Mouse (Mus musculus) MEL-GATA-1-ER (cell line): ENCODE measurements around the gene Svbp.

Experiments used
- DNase-seq: peaks from one replicate; pipeline ENCODE4 v3.0.0-alpha.2; 2012; ENCODE audit warnings: low read depth; ENCODE audit errors: extremely low read depth

Svbp gene

DNA sequence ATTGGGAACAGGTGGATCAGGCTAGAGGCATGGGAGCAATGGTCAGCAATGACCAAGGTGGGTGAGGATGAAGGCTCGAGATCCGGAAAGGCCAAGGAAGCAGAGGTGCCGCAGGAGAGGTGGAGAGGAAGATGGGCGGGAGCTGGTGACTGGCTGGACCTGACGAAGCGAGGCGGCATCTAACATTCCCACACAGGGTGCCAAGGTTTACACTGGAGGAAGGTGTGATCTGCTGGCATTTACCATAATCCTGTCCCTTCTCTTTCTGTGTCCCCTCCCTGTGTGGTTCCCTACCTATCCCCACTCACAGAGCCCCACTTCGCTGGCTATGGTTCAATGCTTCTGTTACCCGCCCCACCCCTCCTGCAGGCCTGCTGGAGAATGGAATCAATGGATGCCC, 50.9 kb downstream of the Svbp start:
- DNase-seq, result no peak

DNA sequence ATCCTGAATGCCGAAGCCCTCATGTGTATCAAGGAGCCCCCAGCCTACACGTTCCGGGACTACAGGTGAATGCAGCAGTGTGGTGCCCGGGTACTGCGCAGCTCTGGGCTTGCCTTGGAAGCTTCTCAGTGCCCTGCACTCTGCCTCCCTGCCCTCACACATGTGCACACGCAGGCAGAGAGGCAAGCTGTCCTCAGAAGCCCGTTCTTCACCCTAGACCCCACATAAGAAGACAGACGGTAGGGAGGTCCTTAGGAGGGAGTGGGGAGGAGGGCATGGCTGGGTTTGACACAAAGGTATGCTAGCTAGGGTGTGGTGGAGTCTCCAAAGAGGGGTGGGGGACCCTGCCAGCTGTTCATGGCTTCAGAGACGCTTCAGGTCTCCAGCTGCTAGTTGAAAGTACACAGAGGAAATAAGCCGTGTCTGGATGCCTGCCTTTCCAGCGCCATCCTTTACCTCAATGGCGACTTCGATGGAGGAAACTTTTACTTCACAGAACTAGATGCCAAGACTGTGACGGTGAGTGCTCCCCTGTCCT, 51.7 kb downstream of the Svbp start:
- no peak for DNase-seq

DNA sequence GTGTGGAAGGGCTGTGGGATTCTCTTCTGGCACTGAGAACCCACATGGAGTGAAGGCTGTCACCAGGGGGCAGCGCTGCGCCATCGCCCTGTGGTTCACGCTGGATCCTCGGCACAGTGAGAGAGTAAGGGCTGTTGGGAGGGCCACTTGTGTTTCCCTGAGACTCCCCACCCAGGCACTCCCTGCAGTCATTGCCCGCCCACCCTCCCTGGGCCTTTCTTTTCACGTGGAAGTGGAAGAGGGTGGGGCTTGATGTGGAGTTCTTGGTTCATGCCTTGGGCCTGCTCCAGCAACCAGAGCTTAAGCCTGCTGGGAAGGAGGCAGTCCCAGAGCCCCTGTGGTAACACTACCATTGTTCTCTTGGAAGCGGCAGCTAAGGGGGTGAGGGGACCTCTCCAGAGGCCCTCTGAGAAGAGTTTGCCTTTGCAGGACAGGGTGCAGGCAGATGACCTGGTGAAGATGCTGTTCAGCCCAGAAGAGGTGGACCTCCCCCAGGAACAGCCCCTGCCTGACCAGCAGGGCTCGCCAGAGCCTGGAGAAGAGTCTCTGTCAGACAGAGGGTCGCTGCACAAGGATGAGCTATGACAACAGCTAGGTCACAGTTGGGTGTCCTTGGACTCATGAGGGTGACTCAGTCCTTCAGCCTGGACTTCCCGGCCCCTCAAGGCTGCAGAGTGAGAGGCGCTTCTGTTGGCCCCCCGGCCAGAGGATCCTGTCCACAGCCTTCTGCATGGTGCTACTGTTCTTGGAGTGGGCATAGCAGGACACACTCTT, 52.5 kb downstream of the Svbp start:
- DNase-seq, result no peak

DNA sequence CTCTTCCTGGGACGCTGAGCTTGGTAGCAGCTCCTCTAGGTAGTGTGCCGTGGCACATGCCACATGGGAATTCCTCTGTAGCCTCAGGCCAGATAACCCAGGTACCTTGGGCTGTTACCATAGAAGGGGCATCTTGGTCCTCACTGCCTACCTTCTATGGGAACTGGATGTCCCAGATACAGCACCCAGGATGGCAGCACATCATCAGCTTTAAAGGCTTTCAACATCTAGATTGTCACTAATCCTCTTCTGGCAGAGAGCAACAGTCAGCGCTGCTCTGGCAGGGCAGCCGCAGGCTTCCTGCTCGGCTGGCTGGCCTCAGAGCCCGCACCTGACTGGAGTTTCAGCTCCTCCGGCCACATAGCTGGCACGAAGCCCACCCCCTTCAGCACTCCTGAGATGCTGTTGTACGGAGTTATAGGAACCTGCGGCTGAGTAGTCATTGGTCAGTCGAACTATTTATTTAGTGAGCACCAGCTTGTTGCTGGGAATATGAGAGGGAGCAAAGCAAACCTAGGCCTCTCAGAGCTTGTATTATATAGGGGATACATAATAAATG, 53.4 kb downstream of the Svbp start:
- DNase-seq, result no peak
